Mouse (Mus musculus) bone marrow macrophage, adult 2 months (primary cell): ENCODE results near the gene Prkrip1.
"Not testable (repeated sequence)": the region's sequence is repeated elsewhere in the genome, so short reads cannot be mapped to it uniquely, and the experiment has no call there.

ENCODE experiments used
- CTCF ChIP-seq: IDR thresholded peaks from 2 replicates; pipeline ENCODE4 v1.5.1; 2012; ENCODE audit warnings: low read depth, mild to moderate bottlenecking, low read length, moderate library complexity
- POLR2A ChIP-seq: IDR thresholded peaks from 2 replicates; pipeline ENCODE4 v1.6.1; 2012; ENCODE audit warnings: mild to moderate bottlenecking, low read depth, low read length, borderline replicate concordance

DNA sequence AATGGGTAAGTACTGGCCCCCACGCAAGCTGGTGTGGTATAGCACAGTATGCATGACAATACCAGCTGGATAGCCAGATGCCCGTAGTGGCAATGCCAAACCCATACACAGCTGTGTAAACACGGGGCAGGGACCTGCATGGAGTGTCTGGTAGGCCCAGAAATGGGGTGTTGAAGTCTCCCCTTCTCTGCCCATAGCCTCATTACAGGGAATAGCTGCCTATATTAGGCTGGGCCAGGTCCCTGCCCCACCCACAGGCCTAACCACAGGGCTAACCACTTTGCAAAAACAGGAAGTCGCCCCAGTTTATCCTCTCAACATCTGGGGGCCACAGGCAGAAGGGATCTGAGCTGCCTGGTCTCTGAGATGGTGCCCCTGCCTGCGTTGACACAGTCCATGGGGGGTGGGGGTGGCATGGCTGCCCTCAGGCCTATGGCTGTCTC, 49.6 kb downstream of the Prkrip1 start:
- TF ChIP-seq CTCF, POLR2A: not testable (repeated sequence)
